Mouse (Mus musculus) embryonic facial prominence, embryonic 14.5 days (tissue): ENCODE measurements around the gene Usp7. TPM values are rescaled to one million over a fixed set of nuclear protein-coding genes. Genes with fewer than 3 reads are reported as not detected.

Source experiments
- ATAC-seq: fragments of 200-750 bp; cut with Nextera tagmentation; 2 replicates; pipeline ENCODE4 v1.8.0; 2017; ENCODE audit warnings: low read depth, moderate number of reproducible peaks, moderate TSS enrichment
- DNase-seq: peaks from one replicate; pipeline ENCODE4 v3.0.0-alpha.2; 2015; ENCODE audit warnings: low spot score
- H3K27ac ChIP-seq: fragments of 300-500 bp; sonication (generic); replicated peaks from 2 replicates; pipeline ENCODE4 v1.5.1; 2014; ENCODE audit warnings: low read depth, mild to moderate bottlenecking, low read length, moderate library complexity
- H3K27me3 ChIP-seq: fragments of 300-500 bp; sonication (generic); replicated peaks from 2 replicates; pipeline ENCODE4 v1.6.1; 2014; ENCODE audit warnings: low read length; ENCODE audit not compliant: control insufficient read depth, insufficient read depth
- H3K36me3 ChIP-seq: fragments of 300-500 bp; sonication (generic); 2 replicates; pipeline ENCODE4 v1.6.1; 2014; ENCODE audit warnings: low read length, mixed read lengths; ENCODE audit not compliant: control insufficient read depth, insufficient read depth
- H3K4me1 ChIP-seq: fragments of 300-500 bp; sonication (generic); 2 replicates; pipeline ENCODE4 v1.6.1; 2014; ENCODE audit warnings: antibody characterized with exemption, low read length; ENCODE audit not compliant: control insufficient read depth, insufficient read depth
- H3K4me2 ChIP-seq: fragments of 300-500 bp; sonication (generic); 2 replicates; pipeline ENCODE4 v1.6.1; 2014; ENCODE audit warnings: low read depth, mild to moderate bottlenecking, low read length, moderate library complexity, mixed read lengths
- H3K4me3 ChIP-seq: fragments of 300-500 bp; sonication (generic); 2 replicates; pipeline ENCODE4 v1.5.1; 2014; ENCODE audit warnings: low read depth, mild to moderate bottlenecking, low read length
- H3K9ac ChIP-seq: fragments of 300-500 bp; sonication (generic); 2 replicates; pipeline ENCODE4 v1.6.1; 2014; ENCODE audit warnings: low read depth, mild to moderate bottlenecking, low read length, moderate library complexity, mixed read lengths
- H3K9me3 ChIP-seq: fragments of 300-500 bp; sonication (generic); 2 replicates; pipeline ENCODE4 v1.6.1; 2016; ENCODE audit warnings: low read length; ENCODE audit not compliant: control insufficient read depth
- WGBS: fragments of 180-500 bp; shearing (Covaris S2); extraction: QIAGEN DNeasy Blood & Tissue Kit; methylation state at CpG from one replicate; pipeline ENCODE4 v1.1.7; 2014; 5-methylcytosine and 5-hydroxymethylcytosine counted together
- polyA plus RNA-seq: library from polyadenylated mRNA; unstranded; fragments of >200 nt; fragmentation: Nextera tagmentation; extraction: Ambion mirVana; gene quantifications from 2 replicates; pipeline ENCODE4 v1.2.1, GENCODE M21; 2014

Usp7 gene
- polyA plus RNA-seq, 1 experiment from 2014 or later: 35.7 TPM

GRCm38 (mm10) chr16:8795906-8796305, 3.8 kb upstream of the Usp7 start:
- no peaks in the 10 kb centered on the region for H3K27me3 ChIP-seq
- H3K4me3 ChIP-seq: no peak overlapping the region
- H3K9ac ChIP-seq: no peak overlapping the region
- no peaks in the 10 kb centered on the region for H3K36me3 ChIP-seq
- H3K4me1 ChIP-seq: no peaks in the 10 kb centered on the region
- no peak overlapping the region for H3K4me2 ChIP-seq
- 68% methylated on average over 2 of the region's 2 CpGs for WGBS
- no peak overlapping the region for H3K27ac ChIP-seq
- H3K9me3 ChIP-seq: peaks cover 10% of the 10 kb centered on the region
- ATAC-seq: no peak
- no peak for DNase-seq

- Histone ChIP-seq H3K27ac (no peak overlapping the region), H3K27me3 (no peaks in the 10 kb centered on the region), H3K4me1 (no peaks in the 10 kb centered on the region), H3K4me2 (no peak overlapping the region), H3K9me3 (peaks cover 4% of the 10 kb centered on the region; the same call in 1 of the 2 replicates), H3K4me3 (no peak overlapping the region), H3K9ac (no peak overlapping the region), H3K36me3 (no peaks in the 10 kb centered on the region)
- WGBS: 11% methylated on average over 3 of the region's 3 CpGs
- DNase-seq: peak; percentile 23
- no peak for ATAC-seq
Observed at GRCm38 (mm10) chr16:8794952-8795351, 2.8 kb upstream of the Usp7 start.

- Histone ChIP-seq H3K9ac (no peak overlapping the region), H3K9me3 (no peaks in the 10 kb centered on the region), H3K4me3 (no peak overlapping the region), H3K4me2 (no peak overlapping the region), H3K36me3 (no peaks in the 10 kb centered on the region), H3K27me3 (no peaks in the 10 kb centered on the region), H3K4me1 (no peaks in the 10 kb centered on the region), H3K27ac (no peak overlapping the region)
- DNase-seq (no peak), ATAC-seq (no peak)
- 66% methylated on average over 4 of the region's 4 CpGs for WGBS
Observed at GRCm38 (mm10) chr16:8790886-8791285, 1.2 kb downstream of the Usp7 start.

- no peak overlapping the region for H3K27ac ChIP-seq
- no peaks in the 10 kb centered on the region for H3K9me3 ChIP-seq
- ATAC-seq: no peak
- H3K9ac ChIP-seq: no peak overlapping the region
- H3K4me1 ChIP-seq: no peaks in the 10 kb centered on the region
- no peak overlapping the region for H3K4me3 ChIP-seq
- no peak overlapping the region for H3K4me2 ChIP-seq
- no peaks in the 10 kb centered on the region for H3K27me3 ChIP-seq
- WGBS: 45% methylated on average over 3 of the region's 3 CpGs
- H3K36me3 ChIP-seq: no peaks in the 10 kb centered on the region
- peak; percentile 13 for DNase-seq
Observed at GRCm38 (mm10) chr16:8784753-8785152, 7.4 kb downstream of the Usp7 start.

- Histone ChIP-seq H3K9ac (no peak overlapping the region), H3K27ac (no peak overlapping the region), H3K4me1 (no peaks in the 10 kb centered on the region), H3K9me3 (no peaks in the 10 kb centered on the region), H3K36me3 (no peaks in the 10 kb centered on the region), H3K4me2 (no peak overlapping the region), H3K4me3 (no peak overlapping the region), H3K27me3 (no peaks in the 10 kb centered on the region)
- DNase-seq (no peak), ATAC-seq (no peak)
- 85% methylated on average over 16 of the region's 16 CpGs for WGBS
Observed at GRCm38 (mm10) chr16:8783198-8783913, 8.8 kb downstream of the Usp7 start.

GRCm38 (mm10) chr16:8781660-8782059, 10.4 kb downstream of the Usp7 start:
- Histone ChIP-seq H3K27me3 (no peaks in the 10 kb centered on the region), H3K36me3 (no peaks in the 10 kb centered on the region), H3K9me3 (no peaks in the 10 kb centered on the region), H3K4me3 (no peak overlapping the region), H3K4me2 (no peak overlapping the region), H3K4me1 (no peaks in the 10 kb centered on the region), H3K9ac (no peak overlapping the region), H3K27ac (no peak overlapping the region)
- DNase-seq: no peak
- ATAC-seq: no peak
- WGBS: 93% methylated on average over 2 of the region's 2 CpGs

- Histone ChIP-seq H3K27ac (no peak overlapping the region), H3K9me3 (no peaks in the 10 kb centered on the region), H3K4me1 (no peaks in the 10 kb centered on the region), H3K9ac (no peak overlapping the region), H3K27me3 (no peaks in the 10 kb centered on the region), H3K4me2 (no peak overlapping the region), H3K36me3 (no peaks in the 10 kb centered on the region), H3K4me3 (no peak overlapping the region)
- WGBS: 61% methylated on average over 6 of the region's 6 CpGs
- DNase-seq: no peak
- no peak for ATAC-seq
Observed at GRCm38 (mm10) chr16:8781191-8781590, 10.9 kb downstream of the Usp7 start.

GRCm38 (mm10) chr16:8780187-8780586, 11.9 kb downstream of the Usp7 start:
- DNase-seq: no peak
- no peaks in the 10 kb centered on the region for H3K27me3 ChIP-seq
- no peak overlapping the region for H3K4me3 ChIP-seq
- no peaks in the 10 kb centered on the region for H3K36me3 ChIP-seq
- no peak overlapping the region for H3K27ac ChIP-seq
- 86% methylated on average over 3 of the region's 3 CpGs for WGBS
- no peak for ATAC-seq
- H3K9ac ChIP-seq: no peak overlapping the region
- no peak overlapping the region for H3K4me2 ChIP-seq
- no peaks in the 10 kb centered on the region for H3K9me3 ChIP-seq
- H3K4me1 ChIP-seq: no peaks in the 10 kb centered on the region

GRCm38 (mm10) chr16:8778697-8779096, 13.4 kb downstream of the Usp7 start:
- Histone ChIP-seq H3K9ac (no peak overlapping the region), H3K4me3 (no peak overlapping the region), H3K4me1 (no peaks in the 10 kb centered on the region), H3K27me3 (no peaks in the 10 kb centered on the region), H3K9me3 (no peaks in the 10 kb centered on the region), H3K27ac (no peak overlapping the region), H3K4me2 (no peak overlapping the region), H3K36me3 (no peaks in the 10 kb centered on the region)
- DNase-seq (no peak), ATAC-seq (no peak)
